Mouse (Mus musculus): ENCODE measurements around the gene Ppp3r1. TPM values are rescaled to one million over a fixed set of nuclear protein-coding genes. Genes with fewer than 3 reads are reported as not detected.

Ppp3r1 gene
- total RNA-seq (2014; rRNA removed) (92.4 and 114 TPM in 2 replicates), polyA plus RNA-seq (2015; fragmentation: Nextera tagmentation; extraction: Ambion mirVana) (186 and 224 TPM in 2 replicates)

- no peaks in the 10 kb centered on the region for H3K9me3 ChIP-seq (ENCODE audit: low read length)
- peaks cover 16% of the 10 kb centered on the region; the same call in 1 of the 2 replicates for H3K4me1 ChIP-seq (ENCODE audit: insufficient read depth)
- peak within 1 kb of the TSS; percentile 97 for H3K27ac ChIP-seq (ENCODE audit: low read depth, low read length)
- peak within 1 kb of the TSS; percentile 99 for H3K9ac ChIP-seq
- peak; percentile 3; the same call in 1 of the 2 replicates for TF ChIP-seq CTCF (IDR thresholded peaks at IDR 0.05; ENCODE audit: low read depth)
- H3K36me3 ChIP-seq (ENCODE audit: insufficient read depth): no peaks in the 10 kb centered on the region
- H3K4me2 ChIP-seq (ENCODE audit: low read depth): peak within 1 kb of the TSS; percentile 63
- DNase-seq (peak; percentile 99), ATAC-seq (peak; percentile 99)
- 1% methylated on average over 76 of the region's 89 CpGs for WGBS
- H3K4me3 ChIP-seq (ENCODE audit: low read depth, low read length): peak within 1 kb of the TSS; percentile 90
- no peaks in the 10 kb centered on the region for H3K27me3 ChIP-seq (ENCODE audit: insufficient read depth, low read length)
These were observed at the start of gene Ppp3r1 for GRCm38 (mm10) chr11:17158858-17159737. Gene Ppp3r1 (plus strand): TSS chr11:17159263.

GRCm38 (mm10) chr11:17112419-17113090, 46.5 kb upstream of the Ppp3r1 start:
- 76% methylated on average over 1 of the region's 1 CpGs for WGBS
- Histone ChIP-seq H3K4me2 (ENCODE audit: low read depth) (no peak overlapping the region), H3K9ac (no peak overlapping the region), H3K4me1 (ENCODE audit: insufficient read depth) (no peaks in the 10 kb centered on the region), H3K27me3 (ENCODE audit: insufficient read depth, low read length) (no peaks in the 10 kb centered on the region), H3K4me3 (ENCODE audit: low read depth, low read length) (no peak overlapping the region), H3K36me3 (ENCODE audit: insufficient read depth) (no peaks in the 10 kb centered on the region), H3K27ac (ENCODE audit: low read depth, low read length) (no peak overlapping the region), H3K9me3 (ENCODE audit: low read length) (no peaks in the 10 kb centered on the region)
- DNase-seq (peak; percentile 2), ATAC-seq (no peak)
- no peak for TF ChIP-seq CTCF (IDR thresholded peaks at IDR 0.05; ENCODE audit: low read depth)

- Histone ChIP-seq H3K36me3 (ENCODE audit: insufficient read depth) (no peaks in the 10 kb centered on the region), H3K27me3 (ENCODE audit: insufficient read depth, low read length) (no peaks in the 10 kb centered on the region), H3K4me3 (ENCODE audit: low read depth, low read length) (no peak overlapping the region), H3K9ac (no peak overlapping the region), H3K9me3 (ENCODE audit: low read length) (no peaks in the 10 kb centered on the region), H3K27ac (ENCODE audit: low read depth, low read length) (no peak overlapping the region), H3K4me2 (ENCODE audit: low read depth) (no peak overlapping the region), H3K4me1 (ENCODE audit: insufficient read depth) (no peaks in the 10 kb centered on the region)
- WGBS: 82% methylated on average over 2 of the region's 2 CpGs
- ATAC-seq (no peak), DNase-seq (no peak)
- TF ChIP-seq CTCF (IDR thresholded peaks at IDR 0.05; ENCODE audit: low read depth): no peak
These were observed 32.6 kb upstream of the Ppp3r1 start for GRCm38 (mm10) chr11:17126418-17126817.

GRCm38 (mm10) chr11:17135638-17136037, 23.4 kb upstream of the Ppp3r1 start:
- WGBS: 5% methylated on average over 6 of the region's 6 CpGs
- H3K4me3 ChIP-seq (ENCODE audit: low read depth, low read length): no peak overlapping the region
- H3K9me3 ChIP-seq (ENCODE audit: low read length): no peaks in the 10 kb centered on the region
- TF ChIP-seq CTCF (IDR thresholded peaks at IDR 0.05; ENCODE audit: low read depth): no peak
- DNase-seq (no peak), ATAC-seq (no peak)
- H3K4me1 ChIP-seq (ENCODE audit: insufficient read depth): no peaks in the 10 kb centered on the region
- H3K27ac ChIP-seq (ENCODE audit: low read depth, low read length): no peak overlapping the region
- H3K36me3 ChIP-seq (ENCODE audit: insufficient read depth): no peaks in the 10 kb centered on the region
- no peaks in the 10 kb centered on the region for H3K27me3 ChIP-seq (ENCODE audit: insufficient read depth, low read length)
- no peak overlapping the region for H3K9ac ChIP-seq
- no peak overlapping the region for H3K4me2 ChIP-seq (ENCODE audit: low read depth)

GRCm38 (mm10) chr11:17138306-17139033, 20.6 kb upstream of the Ppp3r1 start:
- no peaks in the 10 kb centered on the region for H3K9me3 ChIP-seq (ENCODE audit: low read length)
- H3K36me3 ChIP-seq (ENCODE audit: insufficient read depth): no peaks in the 10 kb centered on the region
- H3K27me3 ChIP-seq (ENCODE audit: insufficient read depth, low read length): no peaks in the 10 kb centered on the region
- DNase-seq (no peak), ATAC-seq (no peak)
- no peak overlapping the region for H3K27ac ChIP-seq (ENCODE audit: low read depth, low read length)
- H3K9ac ChIP-seq: no peak overlapping the region
- no peak overlapping the region for H3K4me3 ChIP-seq (ENCODE audit: low read depth, low read length)
- no peak for TF ChIP-seq CTCF (IDR thresholded peaks at IDR 0.05; ENCODE audit: low read depth)
- no peak overlapping the region for H3K4me2 ChIP-seq (ENCODE audit: low read depth)
- 66% methylated on average over 6 of the region's 6 CpGs for WGBS
- no peaks in the 10 kb centered on the region for H3K4me1 ChIP-seq (ENCODE audit: insufficient read depth)

- Histone ChIP-seq H3K4me3 (ENCODE audit: low read depth, low read length) (peak overlapping the region; percentile 90), H3K36me3 (ENCODE audit: insufficient read depth) (no peaks in the 10 kb centered on the region), H3K9me3 (ENCODE audit: low read length) (no peaks in the 10 kb centered on the region), H3K9ac (peak overlapping the region; percentile 99), H3K27me3 (ENCODE audit: insufficient read depth, low read length) (no peaks in the 10 kb centered on the region), H3K4me2 (ENCODE audit: low read depth) (peak overlapping the region; percentile 63), H3K4me1 (ENCODE audit: insufficient read depth) (peaks cover 16% of the 10 kb centered on the region; the same call in 1 of the 2 replicates), H3K27ac (ENCODE audit: low read depth, low read length) (peak overlapping the region; percentile 97)
- under 1% methylated on average over 44 of the region's 46 CpGs for WGBS
- DNase-seq: peak; percentile 59
- no peak for ATAC-seq
- no peak for TF ChIP-seq CTCF (IDR thresholded peaks at IDR 0.05; ENCODE audit: low read depth)
These were observed 727 bp downstream of the Ppp3r1 start for GRCm38 (mm10) chr11:17159738-17160241.
